Mouse (Mus musculus) cerebellum, adult 2 months (tissue): Measurements from ENCODE around the gene Cyp2c23. TPM values are rescaled to one million over a fixed set of nuclear protein-coding genes. Genes with fewer than 3 reads are reported as not detected.

ENCODE experiments used
- DNase-seq, 2 experiments: peaks; one replicate each; pipeline ENCODE4 v3.0.0; 2021
- H3K27ac ChIP-seq: fragments of 200-500 bp; 2 replicates; pipeline ENCODE4 v1.5.1; 2012; ENCODE audit warnings: low read length, control low read depth, inconsistent platforms; ENCODE audit not compliant: insufficient read depth
- H3K27me3 ChIP-seq: fragments of 200-500 bp; 2 replicates; pipeline ENCODE4 v1.6.1; 2012; ENCODE audit warnings: inconsistent platforms, mild to moderate bottlenecking, low read length, moderate library complexity; ENCODE audit not compliant: control insufficient read depth, insufficient read depth
- H3K4me1 ChIP-seq: fragments of 200-500 bp; 2 replicates; pipeline ENCODE4 v1.6.1; 2011; ENCODE audit warnings: low read length; ENCODE audit not compliant: control insufficient read depth, insufficient read depth
- H3K4me3 ChIP-seq: fragments of 200-500 bp; replicated peaks from 2 replicates; pipeline ENCODE3; 2011; ENCODE audit warnings: mild to moderate bottlenecking, low read depth, low read length, control low read depth; ENCODE audit not compliant: insufficient read depth
- CTCF ChIP-seq: fragments of 200-500 bp; IDR thresholded peaks from 2 replicates; pipeline ENCODE4 v1.5.1; 2011; ENCODE audit warnings: low read depth, mild to moderate bottlenecking, control low read depth, low read length, moderate library complexity, borderline replicate concordance; ENCODE audit not compliant: insufficient read depth
- POLR2A ChIP-seq: fragments of 200-500 bp; IDR thresholded peaks from 2 replicates; pipeline ENCODE4 v1.6.1; 2011; ENCODE audit warnings: low read length, control low read depth, borderline replicate concordance; ENCODE audit not compliant: insufficient read depth
- WGBS: fragments of 180-500 bp; shearing (Covaris S2); methylation state at CpG from one replicate; pipeline ENCODE4 v1.1.7; 2018; 5-methylcytosine and 5-hydroxymethylcytosine counted together
- polyA plus RNA-seq: library from polyadenylated mRNA; depleted of rRNA; stranded (reverse); fragments of >200 nt; gene quantifications from 2 replicates; pipeline ENCODE4 v1.2.3, GENCODE M21; 2012

Cyp2c23 gene
- polyA plus RNA-seq, 1 experiment = not detected

- Histone ChIP-seq H3K4me3 (no peak overlapping the region), H3K27ac (no peak overlapping the region), H3K27me3 (no peaks in the 10 kb centered on the region), H3K4me1 (no peaks in the 10 kb centered on the region)
- WGBS = 83% methylated on average over 7 of the region's 7 CpGs
- DNase-seq = no peak
- TF ChIP-seq POLR2A = no peak
- TF ChIP-seq CTCF = no peak
Measured at GRCm38 (mm10) chr19:43995427-43995826, 33.6 kb downstream of the Cyp2c23 start.

- WGBS = 70% methylated on average over 4 of the region's 4 CpGs
- Histone ChIP-seq H3K27ac (no peak overlapping the region), H3K27me3 (no peaks in the 10 kb centered on the region), H3K4me1 (no peaks in the 10 kb centered on the region), H3K4me3 (no peak overlapping the region)
- no peak for DNase-seq
- TF ChIP-seq CTCF (no peak), POLR2A (no peak)
Measured at GRCm38 (mm10) chr19:43992464-43992863, 36.5 kb downstream of the Cyp2c23 start.

- no peaks in the 10 kb centered on the region for H3K4me1 ChIP-seq
- no peaks in the 10 kb centered on the region for H3K27me3 ChIP-seq
- 77% methylated on average over 8 of the region's 8 CpGs for WGBS
- DNase-seq = no peak
- no peak overlapping the region for H3K27ac ChIP-seq
- TF ChIP-seq CTCF (no peak), POLR2A (no peak)
- H3K4me3 ChIP-seq = no peak overlapping the region
Measured at GRCm38 (mm10) chr19:43990362-43990761, 38.6 kb downstream of the Cyp2c23 start.

GRCm38 (mm10) chr19:43986069-43986794 is 42.8 kb downstream of the Cyp2c23 start, which contains the start of gene Cpn1:
Gene Cpn1 (minus strand): TSS chr19:43986556.
- Histone ChIP-seq H3K27ac (no peak within 1 kb of the TSS), H3K4me1 (no peaks in the 10 kb centered on the region), H3K27me3 (no peaks in the 10 kb centered on the region), H3K4me3 (no peak within 1 kb of the TSS)
- no peak for DNase-seq
- 20% methylated on average over 30 of the region's 30 CpGs for WGBS
- TF ChIP-seq CTCF (no peak), POLR2A (no peak)

DNA sequence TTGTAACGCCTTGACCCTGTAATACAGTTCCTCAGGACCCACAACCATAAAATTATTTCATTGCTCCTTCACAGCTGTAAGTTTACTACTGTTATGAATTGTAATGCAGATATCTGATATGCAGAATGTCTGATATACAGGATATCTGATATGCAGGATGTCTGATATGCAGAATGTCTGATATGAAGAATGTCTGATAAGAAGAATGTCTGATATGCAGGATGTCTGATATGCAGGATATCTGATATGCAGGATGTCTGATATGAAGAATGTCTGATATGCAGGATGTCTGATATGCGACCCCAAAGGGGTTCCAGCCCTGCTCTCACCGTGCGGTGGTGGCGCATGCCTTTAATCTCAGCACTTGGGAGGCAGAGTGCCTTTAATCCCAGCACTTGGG is 47.0 kb downstream of the Cyp2c23 start:
- 88% methylated on average over 5 of the region's 5 CpGs for WGBS
- Histone ChIP-seq H3K27ac (no peak overlapping the region), H3K4me1 (no peaks in the 10 kb centered on the region), H3K4me3 (no peak overlapping the region), H3K27me3 (no peaks in the 10 kb centered on the region)
- no peak for DNase-seq
- TF ChIP-seq CTCF (no peak), POLR2A (no peak)

- H3K27me3 ChIP-seq = no peaks in the 10 kb centered on the region
- no peak overlapping the region for H3K4me3 ChIP-seq
- 93% methylated on average over 17 of the region's 17 CpGs for WGBS
- TF ChIP-seq CTCF (no peak), POLR2A (no peak)
- DNase-seq = no peak
- H3K4me1 ChIP-seq = no peaks in the 10 kb centered on the region
- no peak overlapping the region for H3K27ac ChIP-seq
Measured at GRCm38 (mm10) chr19:43980711-43981110, 48.3 kb downstream of the Cyp2c23 start.

DNA sequence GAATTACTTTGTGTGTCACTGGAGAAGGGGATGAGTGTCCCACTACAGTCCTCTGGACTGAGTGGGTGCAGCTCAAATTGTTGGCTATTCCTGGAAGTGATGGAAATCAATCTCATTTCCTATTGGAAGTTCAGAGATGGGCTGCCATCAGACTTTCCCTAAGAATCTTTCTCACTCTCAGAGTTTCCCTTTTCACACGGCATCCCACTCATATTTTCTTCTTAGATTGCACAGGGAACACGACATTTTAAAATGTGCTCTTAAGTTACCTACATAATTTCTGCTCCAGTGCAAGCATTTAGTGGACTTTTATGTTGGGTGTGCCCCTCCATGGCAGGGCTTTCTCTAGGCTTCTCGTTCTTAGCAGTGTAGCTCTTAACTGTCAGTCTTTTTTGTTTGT is 51.2 kb downstream of the Cyp2c23 start:
- no peak for DNase-seq

GRCm38 (mm10) chr19:43976661-43977060 is 52.3 kb downstream of the Cyp2c23 start:
- H3K27ac ChIP-seq = no peak overlapping the region
- no peak for DNase-seq
- WGBS = 78% methylated on average over 6 of the region's 6 CpGs
- H3K27me3 ChIP-seq = no peaks in the 10 kb centered on the region
- no peaks in the 10 kb centered on the region for H3K4me1 ChIP-seq
- TF ChIP-seq CTCF (no peak), POLR2A (no peak)
- no peak overlapping the region for H3K4me3 ChIP-seq

More for the DNA sequence above, 51.2 kb downstream of the Cyp2c23 start:
- H3K4me1 ChIP-seq = no peaks in the 10 kb centered on the region
- TF ChIP-seq CTCF (no peak), POLR2A (no peak)
- H3K4me3 ChIP-seq = no peak overlapping the region
- no peak overlapping the region for H3K27ac ChIP-seq
- 89% methylated on average over 3 of the region's 3 CpGs for WGBS
- H3K27me3 ChIP-seq = no peaks in the 10 kb centered on the region
